Mouse (Mus musculus) MEL (cell line): ENCODE measurements around the gene Xrcc6. TPM values are rescaled to one million over a fixed set of nuclear protein-coding genes. Genes with fewer than 3 reads are reported as not detected.

ENCODE experiments used
- DNase-seq: peaks from one replicate; pipeline ENCODE4 v3.0.0; 2011; ENCODE audit warnings: low read depth, low spot score
- H3K27ac ChIP-seq: 2 replicates; pipeline ENCODE4 v1.5.1; 2012; ENCODE audit warnings: low read depth, mild to moderate bottlenecking, control low read depth, low read length, moderate library complexity; ENCODE audit not compliant: control insufficient read depth
- H3K27me3 ChIP-seq, 2 experiments: fragments of 150-350 bp in 1 of 2; sonication (generic) in 1 of 2; 2 replicates each; pipeline ENCODE4 v1.6.1; 2012; ENCODE audit warnings: low read length in 2 of 2, mild to moderate bottlenecking in 2 of 2, improper control_type of control experiment in 1 of 2, moderate library complexity in 1 of 2; ENCODE audit not compliant: insufficient read depth in 2 of 2, control insufficient read depth in 1 of 2
- H3K36me3 ChIP-seq, 2 experiments: 2 replicates each; pipeline ENCODE4 v1.6.1; 2012 to 2014; ENCODE audit warnings: low read length in 2 of 2, improper control_type of control experiment in 1 of 2, inconsistent platforms in 1 of 2, mild to moderate bottlenecking in 1 of 2; ENCODE audit not compliant: insufficient read depth in 2 of 2, control insufficient read depth in 1 of 2
- H3K4me1 ChIP-seq, 2 experiments: fragments of 150-350 bp in 1 of 2; sonication (generic) in 1 of 2; 2 replicates each; pipeline ENCODE4 v1.6.1; 2012; ENCODE audit warnings: low read length in 2 of 2, improper control_type of control experiment in 1 of 2, mild to moderate bottlenecking in 1 of 2; ENCODE audit not compliant: insufficient read depth in 2 of 2, control insufficient read depth in 1 of 2
- H3K4me3 ChIP-seq, 2 experiments: fragments of 150-350 bp in 1 of 2; sonication (generic) in 1 of 2; 2 replicates each; pipeline ENCODE4 v1.5.1; 2012; ENCODE audit warnings: low read depth in 2 of 2, low read length in 2 of 2, mild to moderate bottlenecking in 2 of 2, moderate library complexity in 2 of 2, control low read depth in 1 of 2, improper control_type of control experiment in 1 of 2; ENCODE audit not compliant: control insufficient read depth in 1 of 2, insufficient read depth in 1 of 2
- H3K79me2 ChIP-seq: 2 replicates; pipeline ENCODE4 v1.6.1; 2012; ENCODE audit warnings: mild to moderate bottlenecking, low read length, moderate library complexity; ENCODE audit not compliant: control insufficient read depth, poor library complexity, insufficient read depth
- H3K9ac ChIP-seq: 2 replicates; pipeline ENCODE4 v1.6.1; 2012; ENCODE audit warnings: low read depth, mild to moderate bottlenecking, control low read depth, low read length, moderate library complexity; ENCODE audit not compliant: control insufficient read depth, poor library complexity, severe bottlenecking
- H3K9me3 ChIP-seq: fragments of 150-350 bp; sonication (generic); replicated peaks from 2 replicates; pipeline ENCODE4 v1.6.1; 2012; ENCODE audit warnings: mild to moderate bottlenecking, low read length, improper control_type of control experiment, moderate library complexity; ENCODE audit not compliant: insufficient read depth
- E2F4 ChIP-seq: IDR thresholded peaks from 2 replicates; pipeline ENCODE4 v1.6.1; 2011; ENCODE audit warnings: low read depth, low read length, improper control_type of control experiment, borderline replicate concordance
- ELF1 ChIP-seq: IDR thresholded peaks from 2 replicates; pipeline ENCODE4 v1.6.1; 2014; ENCODE audit warnings: low read depth, mild to moderate bottlenecking, inconsistent platforms, low read length, improper control_type of control experiment, moderate library complexity
- ETS1 ChIP-seq: IDR thresholded peaks from 2 replicates; pipeline ENCODE4 v1.6.1; 2012; ENCODE audit warnings: low read depth, mild to moderate bottlenecking, inconsistent platforms, low read length, improper control_type of control experiment, moderate library complexity
- GATA1 ChIP-seq: IDR thresholded peaks from 2 replicates; pipeline ENCODE4 v1.6.1; 2011; ENCODE audit warnings: low read depth, low read length, improper control_type of control experiment
- JUND ChIP-seq: IDR thresholded peaks from 2 replicates; pipeline ENCODE4 v1.6.1; 2011; ENCODE audit warnings: low read depth, mild to moderate bottlenecking, improper control_type of control experiment, low read length
- KAT2A ChIP-seq: conservative IDR thresholded peaks from 2 replicates; pipeline ENCODE4 v1.6.1; 2012; ENCODE audit warnings: low read depth, low read length, improper control_type of control experiment, inconsistent platforms
- MAX ChIP-seq: IDR thresholded peaks from 2 replicates; pipeline ENCODE4 v1.6.1; 2011; ENCODE audit warnings: low read length, improper control_type of control experiment
- MEF2A ChIP-seq: IDR thresholded peaks from 2 replicates; pipeline ENCODE4 v1.6.1; 2014; ENCODE audit warnings: low read depth, mild to moderate bottlenecking, inconsistent platforms, low read length, improper control_type of control experiment; ENCODE audit not compliant: poor library complexity, insufficient replicate concordance, severe bottlenecking; ENCODE audit errors: extremely low read depth
- POLR2AphosphoS2 ChIP-seq: IDR thresholded peaks from 2 replicates; pipeline ENCODE4 v1.6.1; 2011; ENCODE audit warnings: low read length, improper control_type of control experiment
- SIN3A ChIP-seq: IDR thresholded peaks from 2 replicates; pipeline ENCODE4 v1.6.1; 2012; ENCODE audit warnings: low read length, improper control_type of control experiment, inconsistent platforms
- SMC3 ChIP-seq: IDR thresholded peaks from 2 replicates; pipeline ENCODE4 v1.6.1; 2011; ENCODE audit warnings: low read depth, low read length, improper control_type of control experiment
- TBP ChIP-seq: IDR thresholded peaks from 2 replicates; pipeline ENCODE4 v1.8.0; 2011; ENCODE audit warnings: low read depth, low read length, improper control_type of control experiment
- TCF12 ChIP-seq: IDR thresholded peaks from 2 replicates; pipeline ENCODE4 v1.6.1; 2014; ENCODE audit warnings: low read depth, mild to moderate bottlenecking, inconsistent platforms, low read length, improper control_type of control experiment, moderate library complexity
- USF1 ChIP-seq: IDR thresholded peaks from 2 replicates; pipeline ENCODE4 v1.6.1; 2014; ENCODE audit warnings: low read depth, mild to moderate bottlenecking, inconsistent platforms, low read length, improper control_type of control experiment, moderate library complexity
- ZC3H11A ChIP-seq: IDR thresholded peaks from 2 replicates; pipeline ENCODE4 v1.6.1; 2012; ENCODE audit warnings: low read depth, mild to moderate bottlenecking, inconsistent platforms, low read length, improper control_type of control experiment
- ZKSCAN1 ChIP-seq: IDR thresholded peaks from 2 replicates; pipeline ENCODE4 v1.6.1; 2012; ENCODE audit warnings: low read depth, mild to moderate bottlenecking, inconsistent platforms, low read length, improper control_type of control experiment, moderate library complexity
- polyA plus RNA-seq, 2 experiments: library from polyadenylated mRNA; stranded (reverse) in 1 of 2; unstranded in 1 of 2; fragments of >175 nt in 1 of 2; fragments of >200 nt in 1 of 2; gene quantifications; 2 replicates each; pipeline versions ENCODE4 v1.2.1 to v1.2.4; 2012; ENCODE audit warnings: low replicate concordance in 2 of 2, low read depth in 1 of 2; ENCODE audit not compliant: insufficient read length in 2 of 2, insufficient read depth in 1 of 2, missing spikeins in 1 of 2
- total RNA-seq: library from RNA; depleted of rRNA; stranded (reverse); fragments of 300-350 nt; gene quantifications from 2 replicates; pipeline ENCODE4 v1.2.3, GENCODE M21; 2012

Gene Xrcc6
- total and polyA plus RNA-seq, 3 experiments = 108 TPM; not detected in 1

- Histone ChIP-seq H3K4me3 (no peak overlapping the region), H3K4me1 (peaks cover 0 to 5% of the 10 kb centered on the region in 2 experiments; a peak in 3 of 4 replicates), H3K79me2 (peaks cover 4% of the 10 kb centered on the region; the same call in 1 of the 2 replicates)
- TF ChIP-seq ELF1 (no peak), TBP (no peak), E2F4 (no peak), SIN3A (no peak), TCF12 (no peak), USF1 (no peak), ZKSCAN1 (no peak), KAT2A (no peak), GATA1 (no peak), MAX (no peak)
- TF ChIP-seq, all 39 proteins: peak for 0
- Histone ChIP-seq H3K9me3 (no peaks in the 10 kb centered on the region), H3K27me3 (no peaks in the 10 kb centered on the region), H3K36me3 (peaks cover 0 to 5% of the 10 kb centered on the region in 2 experiments; a peak in 1 of 4 replicates), H3K27ac (no peak overlapping the region), H3K9ac (no peak overlapping the region)
- no peak for DNase-seq
Measured at GRCm38 (mm10) chr15:81964980-81965545, 22.6 kb upstream of the Xrcc6 start.

GRCm38 (mm10) chr15:81966062-81966829 lies 21.4 kb upstream of the Xrcc6 start:
- no peak overlapping the region for H3K4me3 ChIP-seq
- H3K9me3 ChIP-seq = no peaks in the 10 kb centered on the region
- TF ChIP-seq SMC3 (no peak), JUND (no peak), POLR2AphosphoS2 (no peak), ETS1 (no peak), ZC3H11A (no peak), MEF2A (no peak), KAT2A (no peak)
- H3K27ac ChIP-seq = no peak overlapping the region
- peaks cover 0 to 6% of the 10 kb centered on the region in 2 experiments; a peak in 3 of 4 replicates for H3K4me1 ChIP-seq
- H3K36me3 ChIP-seq = peaks cover 0 to 5% of the 10 kb centered on the region in 2 experiments; a peak in 1 of 4 replicates
- no peak overlapping the region for H3K9ac ChIP-seq
- no peaks in the 10 kb centered on the region for H3K27me3 ChIP-seq
- no peak for DNase-seq
- H3K79me2 ChIP-seq = no peaks in the 10 kb centered on the region
